Mouse (Mus musculus): ENCODE measurements around the gene Inava. TPM values are rescaled to one million over a fixed set of nuclear protein-coding genes. Genes with fewer than 3 reads are reported as not detected.

The Inava gene
- total RNA-seq, 4 experiments from 2014 or later: not detected

Other genes starting within 250 kb of the Inava start
- 10 to 100 TPM; 28.7 to 98.0 (median 63.2) TPM for gene Igfn1, start 227.9 kb downstream of the Inava start, total RNA-seq (2022)
- gene Tmem9, start 226.1 kb downstream of the Inava start, total RNA-seq (2022): 10 to 100 TPM in 1 of 4 experiments, 1 to 10 TPM in 3; 8.6 to 12.9 (median 9.6) TPM
- not detected for gene Ascl5, start 183.5 kb downstream of the Inava start, total RNA-seq (2022)
- gene Cacna1s, start 181.5 kb downstream of the Inava start, total RNA-seq (2022): 1,000 to 10,000 TPM in 3 of 4 experiments, 100 to 1,000 TPM in 1; 844 to 1,101 (median 1,067) TPM
- gene Kif21b, start 102.9 kb downstream of the Inava start, total RNA-seq (2022): under 1 TPM; 0.31 to 0.70 (median 0.34) TPM
- not detected for gene Mroh3, start 21.4 kb downstream of the Inava start, total RNA-seq (2022)
- gene Gpr25, start 26.6 kb upstream of the Inava start, total RNA-seq (2022): not detected
- 1 to 10 TPM; 7.3 to 9.5 (median 8.6) TPM for gene Camsap2, start 111.8 kb upstream of the Inava start, total RNA-seq (2022)
- 10 to 100 TPM; 18.6 to 20.1 (median 19.5) TPM for gene Ddx59, start 181.0 kb upstream of the Inava start, total RNA-seq (2022)
- under 1 TPM in 1 of 4 experiments, not detected in 3; 0.05 TPM for gene Kif14, start 232.1 kb upstream of the Inava start, total RNA-seq (2022)

All from gastrocnemius, adult 8-10 months (tissue).